Mouse (Mus musculus): ENCODE data around the gene Cryl1.

Cryl1 gene

GRCm38 (mm10) chr14:57391621-57392020 lies 6.7 kb downstream of the Cryl1 start:
- no peaks in the 10 kb centered on the region for H3K36me3 ChIP-seq (ENCODE audit: control insufficient read depth, insufficient read depth, low read length, poor library complexity, severe bottlenecking)
- DNase-seq (ENCODE audit: low read depth, low spot score), result no peak
- H3K27me3 ChIP-seq (ENCODE audit: control insufficient read depth, insufficient read depth, low read length, poor library complexity, severe bottlenecking), result no peaks in the 10 kb centered on the region

GRCm38 (mm10) chr14:57386758-57387561 lies 11.4 kb downstream of the Cryl1 start:
- Histone ChIP-seq H3K27me3 (ENCODE audit: control insufficient read depth, insufficient read depth, low read length, poor library complexity, severe bottlenecking) (no peaks in the 10 kb centered on the region), H3K36me3 (ENCODE audit: control insufficient read depth, insufficient read depth, low read length, poor library complexity, severe bottlenecking) (no peaks in the 10 kb centered on the region)

GRCm38 (mm10) chr14:57385667-57386066 lies 12.7 kb downstream of the Cryl1 start:
- no peak for DNase-seq (ENCODE audit: low read depth, low spot score)
- Histone ChIP-seq H3K36me3 (ENCODE audit: control insufficient read depth, insufficient read depth, low read length, poor library complexity, severe bottlenecking) (no peaks in the 10 kb centered on the region), H3K27me3 (ENCODE audit: control insufficient read depth, insufficient read depth, low read length, poor library complexity, severe bottlenecking) (no peaks in the 10 kb centered on the region)

More at GRCm38 (mm10) chr14:57386758-57387561, 11.4 kb downstream of the Cryl1 start:
- no peak for DNase-seq (ENCODE audit: low read depth, low spot score)

GRCm38 (mm10) chr14:57377531-57377930 lies 20.8 kb downstream of the Cryl1 start:
- DNase-seq (ENCODE audit: low read depth, low spot score), result no peak
- H3K27me3 ChIP-seq (ENCODE audit: control insufficient read depth, insufficient read depth, low read length, poor library complexity, severe bottlenecking), result no peaks in the 10 kb centered on the region
- H3K36me3 ChIP-seq (ENCODE audit: control insufficient read depth, insufficient read depth, low read length, poor library complexity, severe bottlenecking), result no peaks in the 10 kb centered on the region

- no peaks in the 10 kb centered on the region for H3K27me3 ChIP-seq (ENCODE audit: control insufficient read depth, insufficient read depth, low read length, poor library complexity, severe bottlenecking)
- DNase-seq (ENCODE audit: low read depth, low spot score), result no peak
- no peaks in the 10 kb centered on the region for H3K36me3 ChIP-seq (ENCODE audit: control insufficient read depth, insufficient read depth, low read length, poor library complexity, severe bottlenecking)
These were observed 21.4 kb downstream of the Cryl1 start for GRCm38 (mm10) chr14:57376956-57377355.

GRCm38 (mm10) chr14:57376016-57376415 lies 22.3 kb downstream of the Cryl1 start:
- no peaks in the 10 kb centered on the region for H3K36me3 ChIP-seq (ENCODE audit: control insufficient read depth, insufficient read depth, low read length, poor library complexity, severe bottlenecking)
- H3K27me3 ChIP-seq (ENCODE audit: control insufficient read depth, insufficient read depth, low read length, poor library complexity, severe bottlenecking), result no peaks in the 10 kb centered on the region
- no peak for DNase-seq (ENCODE audit: low read depth, low spot score)

GRCm38 (mm10) chr14:57375205-57375604 lies 23.1 kb downstream of the Cryl1 start:
- Histone ChIP-seq H3K36me3 (ENCODE audit: control insufficient read depth, insufficient read depth, low read length, poor library complexity, severe bottlenecking) (no peaks in the 10 kb centered on the region), H3K27me3 (ENCODE audit: control insufficient read depth, insufficient read depth, low read length, poor library complexity, severe bottlenecking) (no peaks in the 10 kb centered on the region)
- no peak for DNase-seq (ENCODE audit: low read depth, low spot score)

- DNase-seq (ENCODE audit: low read depth, low spot score), result peak; percentile 88
- Histone ChIP-seq H3K27me3 (ENCODE audit: control insufficient read depth, insufficient read depth, low read length, poor library complexity, severe bottlenecking) (no peaks in the 10 kb centered on the region), H3K36me3 (ENCODE audit: control insufficient read depth, insufficient read depth, low read length, poor library complexity, severe bottlenecking) (no peaks in the 10 kb centered on the region)
These were observed 25.8 kb downstream of the Cryl1 start for GRCm38 (mm10) chr14:57372348-57373102.

- Histone ChIP-seq H3K36me3 (ENCODE audit: control insufficient read depth, insufficient read depth, low read length, poor library complexity, severe bottlenecking) (no peaks in the 10 kb centered on the region), H3K27me3 (ENCODE audit: control insufficient read depth, insufficient read depth, low read length, poor library complexity, severe bottlenecking) (no peaks in the 10 kb centered on the region)
- DNase-seq (ENCODE audit: low read depth, low spot score), result no peak
These were observed 31.0 kb downstream of the Cryl1 start for GRCm38 (mm10) chr14:57367327-57367726.

- Histone ChIP-seq H3K27me3 (ENCODE audit: control insufficient read depth, insufficient read depth, low read length, poor library complexity, severe bottlenecking) (no peaks in the 10 kb centered on the region), H3K36me3 (ENCODE audit: control insufficient read depth, insufficient read depth, low read length, poor library complexity, severe bottlenecking) (no peaks in the 10 kb centered on the region)
- DNase-seq (ENCODE audit: low read depth, low spot score), result no peak
These were observed 31.6 kb downstream of the Cryl1 start for GRCm38 (mm10) chr14:57366724-57367123.

- DNase-seq (ENCODE audit: low read depth, low spot score), result no peak
- H3K27me3 ChIP-seq (ENCODE audit: control insufficient read depth, insufficient read depth, low read length, poor library complexity, severe bottlenecking), result no peaks in the 10 kb centered on the region
- no peaks in the 10 kb centered on the region for H3K36me3 ChIP-seq (ENCODE audit: control insufficient read depth, insufficient read depth, low read length, poor library complexity, severe bottlenecking)
These were observed 33.0 kb downstream of the Cryl1 start for GRCm38 (mm10) chr14:57365341-57365740.

GRCm38 (mm10) chr14:57363833-57364232 lies 34.5 kb downstream of the Cryl1 start:
- H3K36me3 ChIP-seq (ENCODE audit: control insufficient read depth, insufficient read depth, low read length, poor library complexity, severe bottlenecking), result no peaks in the 10 kb centered on the region
- no peak for DNase-seq (ENCODE audit: low read depth, low spot score)
- H3K27me3 ChIP-seq (ENCODE audit: control insufficient read depth, insufficient read depth, low read length, poor library complexity, severe bottlenecking), result no peaks in the 10 kb centered on the region

GRCm38 (mm10) chr14:57362726-57363660 lies 35.3 kb downstream of the Cryl1 start:
- peak; percentile 43 for DNase-seq (ENCODE audit: low read depth, low spot score)
- no peaks in the 10 kb centered on the region for H3K36me3 ChIP-seq (ENCODE audit: control insufficient read depth, insufficient read depth, low read length, poor library complexity, severe bottlenecking)
- H3K27me3 ChIP-seq (ENCODE audit: control insufficient read depth, insufficient read depth, low read length, poor library complexity, severe bottlenecking), result no peaks in the 10 kb centered on the region

GRCm38 (mm10) chr14:57357030-57357429 lies 41.3 kb downstream of the Cryl1 start:
- no peaks in the 10 kb centered on the region for H3K27me3 ChIP-seq (ENCODE audit: control insufficient read depth, insufficient read depth, low read length, poor library complexity, severe bottlenecking)
- DNase-seq (ENCODE audit: low read depth, low spot score), result no peak
- no peaks in the 10 kb centered on the region for H3K36me3 ChIP-seq (ENCODE audit: control insufficient read depth, insufficient read depth, low read length, poor library complexity, severe bottlenecking)
